In genomic region chr16:16303888-16304287, GRCm38 (mm10) we compare ENCODE assay signal across 8 mouse cellular contexts. TPM values are rescaled to one million over a fixed set of nuclear protein-coding genes. Genes with fewer than 3 reads are reported as not detected.
DNase-seq lines count a peak whose midpoint lies in the region; ATAC-seq and TF ChIP-seq lines count a peak whose summit lies in the region.

No protein-coding gene starts in this region.

- H3K27me3 ChIP-seq in G1E (ENCODE audit: insufficient read depth, low read length) = no peaks in the 10 kb centered on the region
- H3K27me3 ChIP-seq in forebrain, embryonic 15.5 days = no peaks in the 10 kb centered on the region

- peaks cover 28% of the 10 kb centered on the region for H3K36me3 ChIP-seq in G1E (replicated peaks)
- peaks cover 21% of the 10 kb centered on the region for H3K36me3 ChIP-seq in forebrain, embryonic 15.5 days

- TF ChIP-seq CTCF in gastrocnemius, adult 2 months (IDR thresholded peaks at IDR 0.05) = peak; percentile 27; the same call in 1 of the 2 replicates
- no peak for TF ChIP-seq CTCF in G1E (IDR thresholded peaks at IDR 0.05; ENCODE audit: low read depth, low read length)

- H3K4me2 ChIP-seq in forebrain, embryonic 15.5 days (replicated peaks) = peak overlapping the region; percentile 93

- peak overlapping the region; percentile 93 for H3K4me3 ChIP-seq in gastrocnemius, adult 2 months
- H3K4me3 ChIP-seq in G1E (ENCODE audit: low read depth, low read length) = peak overlapping the region; percentile 93
- peak overlapping the region; percentile 99 for H3K4me3 ChIP-seq in forebrain, embryonic 15.5 days

- H3K27ac ChIP-seq in gastrocnemius, adult 2 months = no peak overlapping the region
- no peak overlapping the region for H3K27ac ChIP-seq in forebrain, embryonic 15.5 days (replicated peaks)

- peak overlapping the region; percentile 80 for H3K9ac ChIP-seq in forebrain, embryonic 15.5 days (replicated peaks)

- peaks cover 18% of the 10 kb centered on the region for H3K4me1 ChIP-seq in G1E (ENCODE audit: insufficient read depth, low read depth, low read length)
- H3K4me1 ChIP-seq in forebrain, embryonic 15.5 days = peaks cover 21% of the 10 kb centered on the region

- no peak for ATAC-seq in G1E (ENCODE audit: extremely low read depth, insufficient number of reproducible peaks, low FRiP score, poor library complexity, severe bottlenecking)
- ATAC-seq in forebrain, embryonic 15.5 days (replicated peaks) = no peak

- no peaks in the 10 kb centered on the region for H3K9me3 ChIP-seq in G1E (replicated peaks)
- H3K9me3 ChIP-seq in forebrain, embryonic 15.5 days = no peaks in the 10 kb centered on the region

- intact Hi-C loops in gastrocnemius, adult 2 months (cut with DNase I) = loop anchor here (2.0 kb wide), 1 partner anchor 101 kb away; no protein-coding TSS in a partner anchor
- intact Hi-C loops in gastrocnemius, postnatal 36 days (cut with DNase I) = loop anchor here (5.0 to 10.0 kb wide), 4 partner anchors 53 to 469 kb away; partner anchors contain the start of genes Dnm1l and Mzt2

- WGBS in forebrain, embryonic 15.5 days = 21% methylated on average over 7 of the region's 7 CpGs

- DNase-seq in gastrocnemius, adult 2 months = no peak
- no peak for DNase-seq in gastrocnemius, postnatal 36 days
- no peak for DNase-seq in G1E (ENCODE audit: low spot score)
- peak; percentile 7 for DNase-seq in mesoderm, embryonic 11.5 days (ENCODE audit: low read depth, low spot score)
- DNase-seq in right cerebral cortex, postnatal 10 days (ENCODE audit: low spot score in 2 of 2) = no peak
- no peak for DNase-seq in gastrocnemius, postnatal 4 days (ENCODE audit: low spot score in 2 of 2)
- no peak for DNase-seq in thymus, postnatal 36 days

RNA-seq across cellular contexts. Expression of gene Yars2, which starts 1.1 kb away (rescaled TPM):
- total RNA-seq in gastrocnemius, adult 2 months (2021) = 10 to 100 TPM; 18.1 to 21.8 TPM
- 10 to 100 TPM; 18.9 to 19.3 TPM for total RNA-seq in gastrocnemius, postnatal 36 days (2021)
- total RNA-seq in G1E (2014; fragmentation: Nextera tagmentation) (16.4 and 26.2 TPM in 2 replicates), G1E (2017) (24.2 and 26.3 TPM in 2 replicates)
- 37.8 and 45.0 TPM in 2 replicates for polyA plus RNA-seq in G1E (2012)
- 26.7 and 28.0 TPM in 2 replicates for polyA plus RNA-seq in forebrain, embryonic 15.5 days (2015; fragmentation: Nextera tagmentation; extraction: Ambion mirVana)
- 10 to 100 TPM; 17.1 to 19.5 TPM for total RNA-seq in gastrocnemius, postnatal 4 days (2021)

RNA-seq across cellular contexts. Expression of gene Dnm1l, which starts 54.9 kb away (rescaled TPM):
- total RNA-seq in gastrocnemius, adult 2 months (2021) = 10 to 100 TPM; 52.0 to 75.0 TPM
- total RNA-seq in gastrocnemius, postnatal 36 days (2021) = 10 to 100 TPM; 53.4 to 59.7 TPM
- total RNA-seq in G1E (2014; fragmentation: Nextera tagmentation) (154 and 160 TPM in 2 replicates), G1E (2017) (86.8 and 104 TPM in 2 replicates)
- 10.8 and 25.1 TPM in 2 replicates for polyA plus RNA-seq in G1E (2012)
- polyA plus RNA-seq in forebrain, embryonic 15.5 days (2015; fragmentation: Nextera tagmentation; extraction: Ambion mirVana) = 93.9 and 97.3 TPM in 2 replicates
- 10 to 100 TPM; 77.2 to 90.8 TPM for total RNA-seq in gastrocnemius, postnatal 4 days (2021)
